Mouse (Mus musculus) myocyte (in vitro differentiated cells): ENCODE measurements at regions not wholly inside any gene's neighbourhood (a gene's known extent, or its start where the extent isn't known, plus 50 kb on each side); places are given as distances from the start of the nearest gene placed in this dataset.

Experiments
- CEBPB ChIP-seq: IDR thresholded peaks from 2 replicates; pipeline ENCODE4 v1.6.1; 2011; ENCODE audit warnings: mild to moderate bottlenecking, moderate library complexity; ENCODE audit not compliant: poor library complexity, insufficient read depth, severe bottlenecking
- E2F4 ChIP-seq: IDR thresholded peaks from one replicate; pipeline ENCODE4 v1.6.1; 2011; ENCODE audit warnings: mild to moderate bottlenecking, control low read depth, moderate library complexity; ENCODE audit not compliant: insufficient read depth
- MAX ChIP-seq: IDR thresholded peaks from one replicate; pipeline ENCODE4 v1.6.1; 2011; ENCODE audit warnings: low read depth, mild to moderate bottlenecking, control low read depth
- MYOD1 ChIP-seq, 3 experiments: IDR thresholded peaks; one replicate each; pipeline ENCODE4 v1.6.1; 2011; ENCODE audit warnings: control low read depth in 2 of 3, low read depth in 2 of 3, mild to moderate bottlenecking in 2 of 3, moderate library complexity in 1 of 3; ENCODE audit not compliant: insufficient read length in 2 of 3, control insufficient read depth in 1 of 3
- MYOG ChIP-seq, 3 experiments: IDR thresholded peaks; one replicate each; pipeline ENCODE4 v1.6.1; 2011; ENCODE audit warnings: control low read depth in 2 of 3, low read depth in 2 of 3, mild to moderate bottlenecking in 2 of 3; ENCODE audit not compliant: insufficient read length in 2 of 3, control insufficient read depth in 1 of 3, insufficient read depth in 1 of 3
- POLR2A ChIP-seq: IDR thresholded peaks from one replicate; pipeline ENCODE4 v1.6.1; 2011; ENCODE audit warnings: low read depth, mild to moderate bottlenecking, control low read depth, moderate library complexity; ENCODE audit not compliant: insufficient read length
- POLR2AphosphoS2 ChIP-seq: IDR thresholded peaks from one replicate; pipeline ENCODE4 v1.6.1; 2011; ENCODE audit warnings: low read depth, control low read depth; ENCODE audit not compliant: insufficient read length
- REST ChIP-seq: IDR thresholded peaks from one replicate; pipeline ENCODE4 v1.6.1; 2011; ENCODE audit warnings: mild to moderate bottlenecking, control low read depth, moderate library complexity; ENCODE audit not compliant: insufficient read depth, insufficient read length
- SRF ChIP-seq: IDR thresholded peaks from one replicate; pipeline ENCODE4 v1.6.1; 2011; ENCODE audit warnings: low read depth; ENCODE audit not compliant: control insufficient read depth, insufficient read length
- TCF12 ChIP-seq: IDR thresholded peaks from one replicate; pipeline ENCODE4 v1.6.1; 2011; ENCODE audit warnings: mild to moderate bottlenecking, control low read depth; ENCODE audit not compliant: poor library complexity, insufficient read depth, severe bottlenecking
- USF1 ChIP-seq: IDR thresholded peaks from one replicate; pipeline ENCODE4 v1.6.1; 2011; ENCODE audit warnings: low read depth, mild to moderate bottlenecking, control low read depth, moderate library complexity

GRCm38 (mm10) chr13:35087246-35088040, 60.5 kb upstream of the Eci2 start:
- TF ChIP-seq POLR2A (no peak), POLR2AphosphoS2 (no peak), MAX (no peak), MYOD1 (IDR thresholded peaks at IDR 0.05; ENCODE audit: control insufficient read depth in 1 of 3, insufficient read length in 2 of 3, low read depth in 2 of 3) (no peak), MYOG (IDR thresholded peaks at IDR 0.05; ENCODE audit: control insufficient read depth in 1 of 3, insufficient read depth in 1 of 3, insufficient read length in 2 of 3, low read depth in 2 of 3) (no peak), USF1 (no peak), CEBPB (no peak), E2F4 (no peak), REST (no peak), SRF (no peak), TCF12 (no peak)
